Mouse (Mus musculus): ENCODE data around the gene 4931409K22Rik. TPM values are rescaled to one million over a fixed set of nuclear protein-coding genes. Genes with fewer than 3 reads are reported as not detected.

Gene 4931409K22Rik
- polyA plus RNA-seq, 1 experiment from 2014 or later = 0.23 TPM

DNA sequence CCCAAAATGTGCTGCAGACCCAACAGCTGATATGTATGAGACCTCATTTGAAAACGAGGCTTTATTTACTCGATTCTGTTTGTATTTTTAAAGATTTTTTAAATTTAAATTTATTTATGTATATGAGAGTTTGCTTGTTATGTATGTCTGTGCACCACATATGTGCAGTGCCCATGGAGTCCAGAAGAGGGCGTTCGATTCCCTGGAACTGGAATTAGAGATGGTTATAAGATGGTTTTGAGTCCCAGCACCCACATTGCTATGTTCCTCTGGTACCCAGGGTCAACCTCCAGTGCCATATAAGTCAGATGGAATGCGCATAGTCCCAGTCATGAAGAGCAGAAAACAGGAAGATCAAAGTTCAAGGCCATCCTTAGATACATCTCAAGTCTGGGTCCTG lies 22.3 kb downstream of the 4931409K22Rik start:
- ATAC-seq (replicated peaks; ENCODE audit: low FRiP score) = no peak
- no peak overlapping the region for H3K9ac ChIP-seq
- 54% methylated on average over 5 of the region's 5 CpGs for WGBS

DNA sequence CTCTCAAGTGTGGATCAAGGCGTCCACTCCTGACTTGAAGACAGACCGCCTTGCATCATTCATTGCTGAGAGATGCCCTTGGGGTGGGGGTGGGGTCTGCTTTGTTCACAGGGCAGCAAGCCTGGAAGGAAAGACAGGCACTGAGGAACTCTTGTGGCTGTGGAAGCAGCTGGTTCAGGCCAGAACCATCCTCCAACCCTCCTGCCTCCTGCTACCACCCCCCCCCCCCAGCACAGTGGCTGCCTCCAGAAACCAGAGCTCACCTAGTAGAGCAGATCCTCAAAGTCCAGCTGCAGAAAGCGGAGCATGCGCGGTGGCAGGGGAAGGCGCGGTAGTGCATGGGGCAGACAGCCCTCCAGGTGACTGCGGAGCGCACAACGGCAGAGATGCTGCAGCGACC lies 23.2 kb downstream of the 4931409K22Rik start:
- no peak overlapping the region for H3K27ac ChIP-seq
- no peak for ATAC-seq (replicated peaks; ENCODE audit: low FRiP score)
- H3K4me3 ChIP-seq (replicated peaks) = no peak overlapping the region
- 59% methylated on average over 11 of the region's 11 CpGs for WGBS
- no peak overlapping the region for H3K4me2 ChIP-seq
- no peak overlapping the region for H3K9ac ChIP-seq
- peaks cover 81% of the 10 kb centered on the region for H3K27me3 ChIP-seq
- H3K9me3 ChIP-seq (replicated peaks) = no peaks in the 10 kb centered on the region
- peaks cover 2% of the 10 kb centered on the region for H3K4me1 ChIP-seq
- H3K36me3 ChIP-seq = no peaks in the 10 kb centered on the region

More for the DNA sequence above, 22.3 kb downstream of the 4931409K22Rik start:
- Histone ChIP-seq H3K36me3 (no peaks in the 10 kb centered on the region), H3K4me2 (no peak overlapping the region), H3K27me3 (peaks cover 76% of the 10 kb centered on the region), H3K27ac (no peak overlapping the region), H3K9me3 (replicated peaks) (no peaks in the 10 kb centered on the region), H3K4me3 (replicated peaks) (no peak overlapping the region), H3K4me1 (peaks cover 2% of the 10 kb centered on the region)

DNA sequence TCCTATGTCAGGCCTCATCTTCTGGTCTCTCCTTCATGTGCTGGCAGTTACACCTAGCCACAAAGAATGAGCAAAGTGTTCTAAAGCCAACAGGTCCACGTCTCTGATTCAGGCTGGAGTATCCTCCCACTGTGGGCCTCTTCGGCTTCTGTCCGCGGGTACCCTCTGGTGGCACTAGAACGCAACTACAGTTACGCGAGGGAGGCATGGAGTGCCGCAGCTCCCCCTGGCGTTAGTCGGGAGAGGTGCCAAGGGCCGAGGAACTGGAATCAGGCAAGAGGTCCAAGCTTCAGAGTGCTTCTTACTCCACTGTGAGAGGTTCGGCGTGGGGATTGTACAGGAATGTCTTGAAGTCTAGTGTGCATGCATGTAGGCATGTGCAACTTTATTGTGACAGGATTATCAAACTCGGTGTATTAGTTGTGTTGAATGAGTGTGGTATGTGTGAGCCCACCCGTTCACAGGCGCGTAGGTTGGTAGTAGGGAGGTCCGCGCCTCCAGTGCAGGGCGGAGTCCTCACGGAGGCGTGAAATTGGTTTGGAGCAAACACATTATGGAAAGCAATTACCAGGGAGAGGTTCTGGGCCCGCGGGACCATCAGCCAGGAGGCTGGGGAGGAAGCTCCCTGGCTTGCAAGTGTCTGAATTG lies 26.4 kb downstream of the 4931409K22Rik start:
- no peaks in the 10 kb centered on the region for H3K36me3 ChIP-seq
- H3K4me1 ChIP-seq = peaks cover 17% of the 10 kb centered on the region
- no peak overlapping the region for H3K9ac ChIP-seq
- H3K27me3 ChIP-seq = peaks cover 92% of the 10 kb centered on the region
- 9% methylated on average over 24 of the region's 24 CpGs for WGBS
- H3K27ac ChIP-seq = no peak overlapping the region
- H3K4me3 ChIP-seq (replicated peaks) = no peak overlapping the region
- no peaks in the 10 kb centered on the region for H3K9me3 ChIP-seq (replicated peaks)
- ATAC-seq (replicated peaks; ENCODE audit: low FRiP score) = peak; percentile 64
- peak overlapping the region; percentile 37 for H3K4me2 ChIP-seq

DNA sequence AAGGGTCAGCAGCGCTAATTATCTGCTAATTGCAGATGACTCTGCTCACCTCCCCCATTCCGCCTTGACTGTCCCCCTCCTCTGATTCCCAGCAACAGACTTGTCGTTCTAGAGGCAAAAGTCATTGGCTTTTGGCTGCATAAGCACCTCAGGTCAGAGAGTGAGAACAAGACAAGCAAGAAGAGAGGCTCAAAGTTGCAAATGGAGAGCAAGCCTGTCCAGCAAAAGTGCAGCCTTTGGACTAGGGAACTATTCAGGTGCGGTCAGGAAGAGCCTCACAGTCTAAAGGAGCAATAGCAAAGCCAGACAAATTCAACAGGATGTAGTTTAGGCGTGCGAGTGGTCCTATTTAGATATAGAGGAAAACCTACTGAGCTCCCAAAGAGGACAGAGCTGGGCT lies 28.8 kb downstream of the 4931409K22Rik start:
- no peak overlapping the region for H3K9ac ChIP-seq
- no peak for ATAC-seq (replicated peaks; ENCODE audit: low FRiP score)
- H3K27ac ChIP-seq = no peak overlapping the region
- H3K9me3 ChIP-seq (replicated peaks) = no peaks in the 10 kb centered on the region
- H3K4me2 ChIP-seq = no peak overlapping the region
- peaks cover 97% of the 10 kb centered on the region for H3K27me3 ChIP-seq
- H3K4me3 ChIP-seq (replicated peaks) = no peak overlapping the region
- 14% methylated on average over 6 of the region's 6 CpGs for WGBS
- peaks cover 19% of the 10 kb centered on the region for H3K4me1 ChIP-seq
- no peaks in the 10 kb centered on the region for H3K36me3 ChIP-seq

DNA sequence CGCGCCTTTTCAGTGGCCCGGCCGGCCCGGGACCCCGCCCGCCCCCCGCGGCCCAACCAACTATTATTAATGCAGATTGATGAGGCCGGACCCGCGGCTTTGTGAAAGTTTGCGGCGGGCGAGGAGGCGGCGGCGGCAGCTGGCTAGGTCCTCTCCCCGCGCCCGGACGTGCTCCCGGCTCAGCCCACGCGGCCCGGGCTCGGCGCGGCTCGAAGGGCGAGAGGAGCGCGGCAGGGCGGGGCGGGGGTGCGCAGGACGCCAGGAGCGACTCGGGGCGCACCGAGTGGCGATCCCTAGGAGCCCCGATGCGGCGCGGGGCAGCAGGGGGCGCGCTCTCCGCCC lies 29.7 kb downstream of the 4931409K22Rik start, which contains the start of gene Gbx1:
Gbx1 (minus strand) TSS at position 314 of the 342 bp plus-strand sequence.
- Histone ChIP-seq H3K4me3 (replicated peaks) (peak within 1 kb of the TSS; percentile 45), H3K4me1 (peaks cover 19% of the 10 kb centered on the region), H3K9me3 (replicated peaks) (no peaks in the 10 kb centered on the region), H3K27ac (no peak within 1 kb of the TSS), H3K9ac (peak within 1 kb of the TSS; percentile 26; the same call in 1 of the 2 replicates), H3K27me3 (peaks cover 97% of the 10 kb centered on the region), H3K4me2 (peak within 1 kb of the TSS; percentile 85), H3K36me3 (no peaks in the 10 kb centered on the region)
- no peak for ATAC-seq (replicated peaks; ENCODE audit: low FRiP score)
- under 1% methylated on average over 31 of the region's 49 CpGs for WGBS

DNA sequence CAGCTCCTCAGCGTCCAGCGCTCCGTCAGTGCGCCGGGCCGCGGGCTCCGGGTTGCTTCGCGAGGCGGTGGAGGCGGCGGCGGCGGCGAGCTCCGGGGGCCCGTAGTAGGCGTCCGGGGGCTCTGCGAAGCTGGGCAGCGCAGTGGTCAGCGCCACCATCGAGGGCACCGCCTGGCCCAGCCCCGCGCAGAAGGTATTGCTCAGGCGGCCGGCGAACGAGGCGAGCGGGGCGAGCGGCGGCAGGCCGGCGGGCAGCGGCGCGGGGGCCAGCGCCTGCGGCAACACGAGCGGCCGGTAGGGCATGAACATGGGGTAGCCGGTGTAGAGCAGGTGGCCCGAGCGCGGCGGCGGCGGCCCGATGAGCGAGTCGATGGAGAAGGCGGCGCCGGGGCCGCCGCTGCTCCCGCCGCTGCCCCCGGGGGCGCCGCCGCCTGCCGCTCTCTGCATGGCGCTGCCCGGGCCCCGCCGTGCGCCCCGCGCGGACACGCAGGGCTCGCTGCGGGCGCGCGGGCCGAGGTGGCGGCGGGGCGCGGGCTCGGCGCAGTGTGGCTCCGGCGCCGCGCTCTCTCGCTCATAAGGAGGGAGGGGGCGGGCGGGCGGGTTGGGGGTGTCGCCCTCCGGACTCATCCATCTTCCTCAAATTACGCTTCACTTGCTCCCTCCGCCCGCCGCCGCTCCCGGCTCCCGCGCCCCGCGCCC lies 30.3 kb downstream of the 4931409K22Rik start:
- H3K4me3 ChIP-seq (replicated peaks) = peak overlapping the region; percentile 45
- no peaks in the 10 kb centered on the region for H3K36me3 ChIP-seq
- 1% methylated on average over 69 of the region's 109 CpGs for WGBS
- H3K27me3 ChIP-seq = peaks cover 97% of the 10 kb centered on the region
- peak overlapping the region; percentile 26; the same call in 1 of the 2 replicates for H3K9ac ChIP-seq
- H3K4me1 ChIP-seq = peaks cover 19% of the 10 kb centered on the region
- no peak overlapping the region for H3K27ac ChIP-seq
- no peaks in the 10 kb centered on the region for H3K9me3 ChIP-seq (replicated peaks)
- peak overlapping the region; percentile 85 for H3K4me2 ChIP-seq
- ATAC-seq (replicated peaks; ENCODE audit: low FRiP score) = no peak; the same call in 1 of the 2 replicates

DNA sequence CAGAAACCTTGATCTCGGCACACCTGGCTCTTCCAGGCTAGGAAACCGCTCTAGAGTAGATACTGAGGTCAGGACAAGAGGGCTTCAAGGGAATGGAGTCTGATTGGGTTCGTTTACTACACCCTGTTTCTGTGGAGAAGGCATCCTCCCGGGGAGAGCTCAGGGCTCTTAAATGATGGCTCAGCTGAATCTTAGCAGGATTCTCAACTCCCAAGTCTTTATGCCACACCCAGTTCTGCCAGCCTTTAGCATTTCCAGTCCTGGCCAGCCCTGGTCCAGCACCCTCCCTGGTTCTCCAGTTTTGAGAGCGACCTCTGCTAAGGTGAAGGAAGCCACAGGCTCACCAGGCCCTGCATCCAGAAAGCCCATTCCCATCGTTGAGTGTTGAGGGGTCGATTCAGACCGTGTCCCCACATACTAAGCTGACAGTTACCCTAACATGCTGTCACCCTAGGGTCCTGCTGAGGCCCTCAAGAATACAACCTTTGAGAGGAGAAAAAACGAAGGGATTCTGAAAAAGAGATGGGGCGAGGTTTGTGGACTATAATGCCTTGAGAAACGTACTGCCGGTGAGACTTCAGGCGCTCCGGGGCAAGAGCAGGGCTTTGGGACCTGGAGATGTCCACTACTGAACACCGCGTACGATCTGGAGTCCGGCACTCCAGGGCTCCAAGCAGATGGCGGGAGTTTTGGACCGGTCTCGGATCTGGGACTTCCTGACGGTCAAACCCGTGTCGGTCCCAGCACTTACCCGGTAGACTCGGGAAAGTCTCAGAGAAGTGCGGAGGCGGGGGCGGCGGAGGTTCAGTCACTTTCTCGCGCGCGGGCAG lies 31.0 kb downstream of the 4931409K22Rik start:
- Histone ChIP-seq H3K27me3 (peaks cover 92% of the 10 kb centered on the region), H3K4me2 (peak overlapping the region; percentile 85), H3K36me3 (no peaks in the 10 kb centered on the region), H3K4me3 (replicated peaks) (peak overlapping the region; percentile 45), H3K27ac (no peak overlapping the region), H3K9ac (no peak overlapping the region), H3K4me1 (peaks cover 19% of the 10 kb centered on the region), H3K9me3 (replicated peaks) (no peaks in the 10 kb centered on the region)
- ATAC-seq (replicated peaks; ENCODE audit: low FRiP score) = no peak
- WGBS = 4% methylated on average over 34 of the region's 34 CpGs

DNA sequence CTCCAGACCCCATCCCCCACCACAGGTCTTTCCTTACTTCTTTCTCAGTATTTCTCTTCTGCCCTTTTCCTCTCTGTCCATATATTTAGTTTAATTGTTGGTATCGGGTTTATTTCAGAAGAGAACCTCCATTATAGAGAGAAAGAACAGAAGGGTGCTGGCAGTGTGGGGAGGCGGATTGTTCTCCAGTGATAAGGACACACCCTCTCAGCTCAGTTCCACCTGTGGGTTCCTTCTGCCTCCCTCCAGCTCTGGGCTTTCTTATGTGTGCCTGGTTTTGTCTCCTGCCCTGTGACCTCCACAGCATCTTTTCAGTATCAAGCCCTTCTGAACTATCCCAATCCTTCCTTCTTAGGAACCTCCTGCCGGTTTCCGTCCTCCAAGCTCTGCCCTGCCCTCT lies 32.1 kb downstream of the 4931409K22Rik start:
- H3K4me3 ChIP-seq (replicated peaks) = no peak overlapping the region
- H3K27me3 ChIP-seq = peaks cover 94% of the 10 kb centered on the region
- WGBS = 13% methylated on average over 4 of the region's 4 CpGs
- H3K36me3 ChIP-seq = no peaks in the 10 kb centered on the region
- H3K4me1 ChIP-seq = peaks cover 17% of the 10 kb centered on the region
- no peak overlapping the region for H3K4me2 ChIP-seq
- no peak overlapping the region for H3K9ac ChIP-seq
- H3K9me3 ChIP-seq (replicated peaks) = no peaks in the 10 kb centered on the region
- H3K27ac ChIP-seq = no peak overlapping the region
- no peak for ATAC-seq (replicated peaks; ENCODE audit: low FRiP score)

DNA sequence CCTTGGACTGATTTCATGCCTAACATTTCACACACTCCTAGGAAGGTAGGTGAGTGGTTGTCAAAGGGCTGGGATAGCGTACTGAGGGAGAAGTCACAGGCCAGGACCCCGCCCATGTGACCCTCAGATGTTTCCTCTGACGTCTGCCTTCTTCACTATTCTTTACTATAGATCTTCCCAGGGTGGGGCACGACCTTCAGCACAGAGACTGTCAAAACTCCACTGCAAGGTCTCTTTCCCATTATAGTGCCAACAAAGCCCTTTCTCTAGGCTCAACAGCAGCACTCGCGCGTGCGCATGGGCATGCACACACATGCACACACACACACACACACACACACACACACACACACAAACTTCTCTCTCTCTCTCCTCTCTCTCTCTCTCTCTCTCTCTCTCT lies 32.8 kb downstream of the 4931409K22Rik start:
- Histone ChIP-seq H3K4me3 (replicated peaks) (no peak overlapping the region), H3K27ac (no peak overlapping the region), H3K9ac (no peak overlapping the region), H3K36me3 (no peaks in the 10 kb centered on the region), H3K27me3 (peaks cover 93% of the 10 kb centered on the region), H3K4me1 (peaks cover 17% of the 10 kb centered on the region), H3K4me2 (no peak overlapping the region), H3K9me3 (replicated peaks) (no peaks in the 10 kb centered on the region)
- 57% methylated on average over 8 of the region's 8 CpGs for WGBS
- no peak for ATAC-seq (replicated peaks; ENCODE audit: low FRiP score)

DNA sequence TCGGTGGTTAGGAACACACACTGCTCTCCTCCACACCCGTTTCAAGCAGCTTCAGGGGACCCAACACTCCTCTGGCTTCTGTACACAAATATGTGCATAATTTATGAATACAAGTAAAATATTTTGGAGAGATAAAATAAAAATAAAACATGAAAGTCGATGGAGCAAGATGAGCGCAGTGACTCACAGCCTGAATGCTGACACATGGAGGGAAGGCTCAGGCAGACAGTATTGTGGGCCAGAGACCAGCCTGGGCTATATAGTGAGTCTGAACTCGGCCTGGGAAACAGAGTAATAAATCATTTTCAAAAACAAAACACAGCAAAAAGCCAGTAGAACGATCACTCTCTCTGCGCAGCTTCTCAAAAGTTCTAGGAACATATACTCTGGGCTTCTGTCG lies 35.2 kb downstream of the 4931409K22Rik start:
- Histone ChIP-seq H3K4me2 (no peak overlapping the region), H3K27me3 (peaks cover 88% of the 10 kb centered on the region), H3K9me3 (replicated peaks) (no peaks in the 10 kb centered on the region), H3K4me3 (replicated peaks) (no peak overlapping the region), H3K4me1 (peaks cover 8% of the 10 kb centered on the region), H3K9ac (no peak overlapping the region), H3K27ac (no peak overlapping the region), H3K36me3 (no peaks in the 10 kb centered on the region)
- WGBS = 51% methylated on average over 8 of the region's 8 CpGs
- ATAC-seq (replicated peaks; ENCODE audit: low FRiP score) = no peak

DNA sequence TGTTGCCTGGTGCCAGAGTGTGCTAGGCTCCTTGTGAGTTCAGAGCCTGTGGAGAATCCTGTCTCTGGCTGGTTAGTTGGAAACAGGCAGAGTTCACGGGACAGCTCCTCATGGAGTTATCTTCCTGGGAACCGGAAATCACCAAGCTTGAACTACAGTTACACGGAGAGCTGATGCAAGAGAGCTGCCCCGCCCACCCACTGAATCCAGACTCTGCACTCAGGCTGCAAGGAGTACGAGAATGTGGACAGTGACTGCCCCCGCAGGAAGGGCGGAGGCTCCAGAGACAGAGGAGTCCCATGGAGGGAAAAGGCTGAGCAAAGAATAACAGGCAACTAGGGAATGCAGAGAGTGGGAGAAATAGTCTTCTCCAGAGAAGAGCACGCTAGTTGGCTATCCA lies 44.3 kb downstream of the 4931409K22Rik start:
- 35% methylated on average over 8 of the region's 8 CpGs for WGBS
- Histone ChIP-seq H3K9me3 (replicated peaks) (0 out of 2 replicates have a peak, but pooled peaks cover 2% of the 10 kb centered on the region), H3K4me3 (replicated peaks) (no peak overlapping the region), H3K9ac (no peak overlapping the region), H3K4me2 (no peak overlapping the region), H3K36me3 (no peaks in the 10 kb centered on the region), H3K4me1 (peaks cover 10% of the 10 kb centered on the region; the same call in 1 of the 2 replicates), H3K27me3 (peaks cover 28% of the 10 kb centered on the region), H3K27ac (0 out of 2 replicates have a peak overlapping the region, but pooled peaks have one; percentile 48)
- peak; percentile 67; the same call in 1 of the 2 replicates for ATAC-seq (replicated peaks; ENCODE audit: low FRiP score)

DNA sequence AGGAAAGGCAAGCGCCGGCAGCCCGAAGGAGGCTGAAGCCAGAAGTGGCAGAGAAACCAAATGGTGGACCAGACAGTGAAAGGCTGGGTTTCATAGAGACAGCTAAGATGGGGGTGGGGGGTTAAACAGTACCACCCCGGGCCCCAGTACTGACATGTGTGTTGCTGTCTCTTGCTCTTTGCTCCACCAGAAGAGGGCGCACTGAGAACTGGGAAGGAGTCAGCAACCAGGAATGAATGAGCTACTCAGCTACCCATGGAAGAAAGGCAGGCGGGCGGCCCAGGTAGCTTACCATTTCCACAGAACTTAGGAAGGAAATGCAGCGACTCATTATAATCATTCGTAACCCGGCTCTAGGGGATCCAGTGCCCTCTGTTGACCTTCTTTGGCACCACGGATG lies 46.0 kb downstream of the 4931409K22Rik start:
- Histone ChIP-seq H3K27ac (no peak overlapping the region), H3K27me3 (peaks cover 18% of the 10 kb centered on the region), H3K9me3 (replicated peaks) (0 out of 2 replicates have a peak, but pooled peaks cover 2% of the 10 kb centered on the region), H3K4me1 (peaks cover 10% of the 10 kb centered on the region; the same call in 1 of the 2 replicates), H3K4me3 (replicated peaks) (no peak overlapping the region), H3K4me2 (no peak overlapping the region), H3K36me3 (no peaks in the 10 kb centered on the region), H3K9ac (no peak overlapping the region)
- no peak for ATAC-seq (replicated peaks; ENCODE audit: low FRiP score)
- 49% methylated on average over 11 of the region's 11 CpGs for whole genome bisulfite sequencing
